Mouse (Mus musculus) lung, adult 18-20 months (tissue): Measurements from ENCODE around the gene Kctd12.

ENCODE experiments used
- DNase-seq, 2 experiments: peaks; one replicate each; pipeline ENCODE4 v3.0.0; 2022; ENCODE audit warnings: mixed read lengths in 2 of 2

Kctd12 gene

GRCm38 (mm10) chr14:102953511-102953910, 28.9 kb downstream of the Kctd12 start:
- DNase-seq = peak; percentile 24

GRCm38 (mm10) chr14:102951974-102952373, 30.5 kb downstream of the Kctd12 start:
- no peak for DNase-seq

GRCm38 (mm10) chr14:102947796-102948195, 34.6 kb downstream of the Kctd12 start:
- no peak for DNase-seq

GRCm38 (mm10) chr14:102942222-102942843, 40.1 kb downstream of the Kctd12 start:
- DNase-seq = no peak

GRCm38 (mm10) chr14:102934878-102935277, 47.6 kb downstream of the Kctd12 start:
- DNase-seq = no peak

- no peak for DNase-seq
Observed at GRCm38 (mm10) chr14:102930933-102931332, 51.5 kb downstream of the Kctd12 start.

GRCm38 (mm10) chr14:102929545-102929944, 52.9 kb downstream of the Kctd12 start:
- no peak for DNase-seq

GRCm38 (mm10) chr14:102927847-102928466, 54.5 kb downstream of the Kctd12 start:
- no peak for DNase-seq
